Mouse (Mus musculus): Measurements from ENCODE around the gene Wdr72.

Gene Wdr72

GRCm38 (mm10) chr9:74109761-74110460 lies at the start of gene Wdr72:
Gene Wdr72 (plus strand): TSS chr9:74110356.
- no peak for DNase-seq (ENCODE audit: low spot score)

- DNase-seq (ENCODE audit: low spot score), result peak; percentile 5
Observed at GRCm38 (mm10) chr9:74066278-74066677, 43.9 kb upstream of the Wdr72 start.

GRCm38 (mm10) chr9:74066766-74067165 lies 43.4 kb upstream of the Wdr72 start:
- DNase-seq (ENCODE audit: low spot score), result no peak

- no peak for DNase-seq (ENCODE audit: low spot score)
Observed at GRCm38 (mm10) chr9:74075958-74076357, 34.2 kb upstream of the Wdr72 start.

- DNase-seq (ENCODE audit: low spot score), result no peak
Observed at GRCm38 (mm10) chr9:74078458-74078857, 31.7 kb upstream of the Wdr72 start.

GRCm38 (mm10) chr9:74080241-74080640 lies 29.9 kb upstream of the Wdr72 start:
- no peak for DNase-seq (ENCODE audit: low spot score)

- DNase-seq (ENCODE audit: low spot score), result no peak
Observed at GRCm38 (mm10) chr9:74101591-74101990, 8.6 kb upstream of the Wdr72 start.

- no peak for DNase-seq (ENCODE audit: low spot score)
Observed at GRCm38 (mm10) chr9:74102615-74103014, 7.5 kb upstream of the Wdr72 start.

GRCm38 (mm10) chr9:74110461-74110816 lies 283 bp downstream of the Wdr72 start:
- no peak for DNase-seq (ENCODE audit: low spot score)

GRCm38 (mm10) chr9:74112526-74112925 lies 2.4 kb downstream of the Wdr72 start:
- no peak for DNase-seq (ENCODE audit: low spot score)

GRCm38 (mm10) chr9:74126222-74126621 lies 16.1 kb downstream of the Wdr72 start:
- no peak for DNase-seq (ENCODE audit: low spot score)

GRCm38 (mm10) chr9:74134010-74134409 lies 23.9 kb downstream of the Wdr72 start:
- no peak for DNase-seq (ENCODE audit: low spot score)

- peak; percentile 24 for DNase-seq (ENCODE audit: low spot score)
Observed at GRCm38 (mm10) chr9:74141864-74142263, 31.7 kb downstream of the Wdr72 start.

GRCm38 (mm10) chr9:74142705-74143104 lies 32.5 kb downstream of the Wdr72 start:
- no peak for DNase-seq (ENCODE audit: low spot score)

- DNase-seq (ENCODE audit: low spot score), result no peak
Observed at GRCm38 (mm10) chr9:74145203-74145602, 35.0 kb downstream of the Wdr72 start.

GRCm38 (mm10) chr9:74148306-74148705 lies 38.1 kb downstream of the Wdr72 start:
- no peak for DNase-seq (ENCODE audit: low spot score)

GRCm38 (mm10) chr9:74160361-74160933 lies 50.3 kb downstream of the Wdr72 start:
- no peak for DNase-seq (ENCODE audit: low spot score)

- DNase-seq (ENCODE audit: low spot score), result no peak
Observed at GRCm38 (mm10) chr9:74165697-74166096, 55.5 kb downstream of the Wdr72 start.

GRCm38 (mm10) chr9:74169904-74170303 lies 59.7 kb downstream of the Wdr72 start:
- no peak for DNase-seq (ENCODE audit: low spot score)

- no peak for DNase-seq (ENCODE audit: low spot score)
Observed at GRCm38 (mm10) chr9:74186748-74187400, 76.7 kb downstream of the Wdr72 start.

- DNase-seq (ENCODE audit: low spot score), result no peak
Observed at GRCm38 (mm10) chr9:74187401-74188029, 77.4 kb downstream of the Wdr72 start.

- no peak for DNase-seq (ENCODE audit: low spot score)
Observed at GRCm38 (mm10) chr9:74194898-74195297, 84.7 kb downstream of the Wdr72 start.

GRCm38 (mm10) chr9:74228272-74228671 lies 118.1 kb downstream of the Wdr72 start:
- no peak for DNase-seq (ENCODE audit: low spot score)

Measured in c-Kit-positive CD71-positive TER-119-positive erythroid progenitor cells, embryonic 14.5 days (primary cell).